Comparison of ENCODE assay signal across 10 mouse cellular contexts in the genomic region with DNA sequence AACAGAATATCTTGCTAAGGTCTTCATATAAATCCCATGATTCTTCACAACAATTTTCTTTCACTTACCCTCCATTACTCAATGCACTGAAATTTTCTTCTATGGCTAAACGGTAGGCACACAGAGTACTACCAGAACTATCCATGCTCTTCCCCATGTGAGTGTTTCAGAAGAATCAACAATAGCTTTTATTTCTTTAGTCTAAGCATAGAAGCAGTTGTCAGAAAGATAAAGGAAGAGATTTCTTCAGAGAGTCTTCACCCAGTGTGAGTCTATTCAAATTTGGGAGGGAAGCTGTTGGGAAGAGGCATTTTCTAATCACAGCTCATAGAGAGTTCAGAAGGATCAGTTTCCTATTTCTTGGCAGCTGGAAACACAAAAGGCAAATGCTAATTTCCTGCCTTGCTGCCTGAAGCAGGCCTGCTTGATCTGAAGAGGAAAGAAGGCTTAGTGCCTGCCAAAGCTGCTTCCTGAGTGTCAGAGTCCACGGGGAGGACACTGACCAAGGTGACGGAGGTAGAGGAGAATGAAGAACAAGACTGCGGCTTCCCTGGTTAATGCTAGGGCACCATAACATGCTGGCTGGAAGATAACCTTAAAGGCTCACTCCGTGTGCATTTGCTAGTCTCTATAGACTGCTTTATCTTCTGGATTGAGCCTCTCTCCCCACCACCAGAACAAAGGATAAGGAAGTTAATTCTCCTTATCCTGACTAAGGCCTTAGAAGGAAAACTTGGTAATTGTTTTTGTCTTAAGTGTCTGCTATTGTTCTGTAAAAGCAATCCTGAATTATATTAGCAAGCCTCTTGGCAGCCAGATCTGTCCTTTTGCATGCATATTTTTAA.
DNase-seq lines count a peak whose midpoint lies in the region; ATAC-seq and TF ChIP-seq lines count a peak whose summit lies in the region.
"Had no signal": no experiment of that assay in that cellular context is flagged by ENCODE, and none has a peak within 500 bp of the region (broad histone marks: within the 10 kb centered on the region; RNA-seq: fewer than 3 reads in every experiment).

No protein-coding gene starts in this region.

- no peak for TF ChIP-seq EP300 in heart, postnatal 0 days (IDR thresholded peaks at IDR 0.05; ENCODE audit: low read depth)

- no peaks in the 10 kb centered on the region for H3K9me3 ChIP-seq in heart, postnatal 0 days (replicated peaks; ENCODE audit: control insufficient read depth, low read length)
- no peaks in the 10 kb centered on the region for H3K9me3 ChIP-seq in lung, embryonic 15.5 days
- H3K9me3 ChIP-seq: embryonic facial prominence, embryonic 12.5 days had no signal

- no peaks in the 10 kb centered on the region for H3K4me1 ChIP-seq in heart, postnatal 0 days (ENCODE audit: control insufficient read depth, insufficient read depth)
- 0 out of 2 replicates have a peak, but pooled peaks cover 4% of the 10 kb centered on the region for H3K4me1 ChIP-seq in lung, embryonic 15.5 days
- H3K4me1 ChIP-seq in thymus, adult 2 months (replicated peaks; ENCODE audit: control insufficient read depth, insufficient read depth, low read length) = no peaks in the 10 kb centered on the region
- H3K4me1 ChIP-seq: embryonic facial prominence, embryonic 12.5 days had no signal

- TF ChIP-seq POLR2A in thymus, adult 2 months (IDR thresholded peaks at IDR 0.05; ENCODE audit: control insufficient read depth, extremely low read depth, insufficient read depth, low read length, poor library complexity) = no peak

- H3K27ac ChIP-seq in heart, postnatal 0 days (ENCODE audit: low read depth) = peak overlapping the region; percentile 52; the same call in 1 of the 2 replicates
- peak overlapping the region; percentile 1; the same call in 1 of the 2 replicates for H3K27ac ChIP-seq in lung, embryonic 15.5 days
- no peak overlapping the region for H3K27ac ChIP-seq in thymus, adult 2 months (ENCODE audit: control insufficient read depth, insufficient read depth, low read length)
- H3K27ac ChIP-seq: embryonic facial prominence, embryonic 12.5 days had no signal

- H3K27me3 ChIP-seq in heart, postnatal 0 days (ENCODE audit: control insufficient read depth, insufficient read depth, low read length) = no peaks in the 10 kb centered on the region
- no peaks in the 10 kb centered on the region for H3K27me3 ChIP-seq in lung, embryonic 15.5 days
- H3K27me3 ChIP-seq in thymus, adult 2 months (ENCODE audit: control insufficient read depth, insufficient read depth, low read length) = no peaks in the 10 kb centered on the region
- H3K27me3 ChIP-seq: embryonic facial prominence, embryonic 12.5 days had no signal

- no peak for TF ChIP-seq CTCF in heart, postnatal 0 days (IDR thresholded peaks at IDR 0.05; ENCODE audit: low read depth)
- TF ChIP-seq CTCF in thymus, adult 2 months (IDR thresholded peaks at IDR 0.05; ENCODE audit: borderline replicate concordance, control insufficient read depth, extremely low read depth, insufficient read depth, low read length, poor library complexity) = no peak

- DNase-seq in adrenal gland, postnatal 10 days = peak; percentile 3
- no peak for DNase-seq in adrenal gland, adult (ENCODE audit: inconsistent age in 2 of 2, low spot score in 1 of 2)
- DNase-seq in heart, postnatal 0 days (ENCODE audit: low spot score) = peak; percentile 21
- DNase-seq in thymus, adult 2 months = no peak
- no peak for DNase-seq in layer of hippocampus, adult 18-20 months (ENCODE audit: low spot score in 2 of 2)

- H3K36me3 ChIP-seq in heart, postnatal 0 days (replicated peaks; ENCODE audit: control insufficient read depth, insufficient read depth, low read length) = no peaks in the 10 kb centered on the region
- H3K36me3 ChIP-seq in lung, embryonic 15.5 days = no peaks in the 10 kb centered on the region
- H3K36me3 ChIP-seq in thymus, adult 2 months (ENCODE audit: control insufficient read depth, insufficient read depth, low read length) = no peaks in the 10 kb centered on the region
- H3K36me3 ChIP-seq: embryonic facial prominence, embryonic 12.5 days had no signal

- H3K4me3 ChIP-seq in heart, postnatal 0 days (ENCODE audit: low read depth, low read length) = no peak overlapping the region
- no peak overlapping the region for H3K4me3 ChIP-seq in lung, embryonic 15.5 days
- no peak overlapping the region for H3K4me3 ChIP-seq in thymus, adult 2 months (ENCODE audit: control insufficient read depth, insufficient read depth, low read length)
- H3K4me3 ChIP-seq: embryonic facial prominence, embryonic 12.5 days; myocyte had no signal

- peak; percentile 60 for ATAC-seq in common myeloid progenitor, adult 5-6 weeks (replicated peaks; ENCODE audit: low read depth, poor library complexity, severe bottlenecking)
- peak; percentile 62 for ATAC-seq in heart, postnatal 0 days (ENCODE audit: insufficient read depth, low read depth)
- peak; percentile 31; the same call in 1 of the 2 replicates for ATAC-seq in lung, embryonic 15.5 days (ENCODE audit: borderline replicate concordance, extremely low read depth, low FRiP score, low TSS enrichment)
- no peak for ATAC-seq in erythroid progenitor cell, adult 5-6 weeks (replicated peaks; ENCODE audit: low FRiP score, poor library complexity, severe bottlenecking)

- H3K4me2 ChIP-seq in heart, postnatal 0 days (ENCODE audit: low read depth, low read length) = no peak overlapping the region
- no peak overlapping the region for H3K4me2 ChIP-seq in lung, embryonic 15.5 days
- H3K4me2 ChIP-seq: embryonic facial prominence, embryonic 12.5 days had no signal

- WGBS in heart, postnatal 0 days = 19% methylated on average over 5 of the region's 5 CpGs
- 31% methylated on average over 5 of the region's 5 CpGs for WGBS in lung, embryonic 15.5 days
- 60% methylated on average over 5 of the region's 5 CpGs for WGBS in thymus, adult 2 months

- H3K9ac ChIP-seq in heart, postnatal 0 days (replicated peaks; ENCODE audit: low read depth, low read length) = no peak overlapping the region
- no peak overlapping the region for H3K9ac ChIP-seq in lung, embryonic 15.5 days
- H3K9ac ChIP-seq: embryonic facial prominence, embryonic 12.5 days had no signal

Comparison
In these comparisons a context has a peak if more than half of its experiments do, and no peak if none do; other contexts are left out.
1. DNase-seq: peak in adrenal gland, postnatal 10 days (single experiment) and heart, postnatal 0 days (single experiment); none in adrenal gland, adult (0 of 2), thymus, adult 2 months (single experiment) and layer of hippocampus, adult 18-20 months (0 of 2).